Mouse (Mus musculus) heart, adult 11 months (tissue): ENCODE data around the gene AU041133.
"Not testable (repeated sequence)": the region's sequence is repeated elsewhere in the genome, so short reads cannot be mapped to it uniquely, and the experiment has no call there.

Experiments
- DNase-seq: peaks from one replicate; pipeline ENCODE4 v3.0.0; 2022

AU041133 gene

DNA sequence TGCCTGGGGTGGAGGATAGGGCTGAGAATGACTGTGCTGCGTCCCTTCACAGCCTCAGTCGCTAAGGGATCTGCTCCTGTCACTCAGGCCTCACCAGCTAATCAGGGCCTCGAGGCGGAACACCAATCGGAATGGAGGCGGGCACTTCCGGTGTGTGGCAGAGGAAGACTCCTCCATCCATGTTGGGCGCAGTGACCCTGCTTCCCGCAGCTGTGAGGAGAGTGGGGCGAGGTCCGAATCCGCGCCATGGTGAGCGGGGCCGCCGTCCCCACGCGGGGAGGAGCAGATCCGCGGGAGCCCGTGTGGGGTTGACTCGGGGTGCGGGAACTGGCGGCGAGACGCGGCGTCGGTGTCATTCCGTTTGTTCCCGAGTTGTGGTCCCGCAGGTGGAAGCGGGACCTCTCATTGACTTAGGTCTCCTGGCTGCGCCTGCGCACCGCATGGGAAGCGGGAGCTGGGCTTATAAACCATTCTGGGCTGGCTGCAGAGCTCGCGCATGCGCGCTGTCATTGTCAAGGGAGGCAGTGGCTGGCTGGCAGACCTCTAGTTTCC lies at the start of gene AU041133:
Gene AU041133 (plus strand): TSS at position 164 of the 552 bp plus-strand sequence.
- DNase-seq: peak; percentile 99

DNA sequence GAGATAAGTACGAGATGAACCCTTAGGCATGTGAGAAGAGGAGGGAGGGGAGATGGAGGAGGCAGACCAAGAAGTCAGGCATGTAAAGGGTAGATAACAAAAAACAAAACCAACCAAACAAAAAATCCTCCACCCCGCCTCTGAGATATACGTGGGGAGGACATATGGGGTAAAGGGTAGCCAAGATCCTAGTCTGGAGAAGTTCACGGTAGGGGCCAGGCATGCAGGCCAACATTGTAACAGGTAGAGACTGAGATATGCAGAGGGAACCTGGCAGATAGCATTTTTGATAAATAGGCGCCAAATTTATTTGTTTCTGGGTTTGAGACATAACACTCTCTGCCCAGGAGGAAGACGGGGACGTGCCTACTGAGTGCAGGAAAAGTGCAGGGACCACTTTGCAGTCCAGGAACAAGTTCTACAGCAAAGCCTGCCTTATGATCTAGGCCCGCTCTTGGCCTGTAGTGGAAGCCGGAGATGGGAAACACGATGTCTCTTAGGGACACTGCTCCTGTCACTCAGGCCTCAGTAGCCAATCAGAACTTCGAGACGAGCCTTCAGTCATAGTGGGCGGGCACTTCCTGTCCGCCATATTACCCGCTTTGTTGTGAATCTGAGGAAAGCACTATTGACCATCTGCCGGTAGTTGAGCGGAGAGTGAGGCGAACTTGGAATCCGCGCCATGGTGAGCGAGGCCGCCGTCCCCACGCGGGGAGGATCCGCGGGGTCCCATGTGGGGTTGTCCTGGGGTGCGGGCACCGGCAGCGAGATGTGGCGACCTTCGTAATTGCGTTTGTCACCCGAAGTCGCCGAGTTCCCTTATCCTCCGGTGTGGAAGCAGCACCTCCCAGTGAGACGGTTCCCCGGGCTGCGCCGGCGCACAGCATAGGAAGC lies 44.8 kb upstream of the AU041133 start, which contains the start of gene BC024063:
Gene BC024063 (plus strand): TSS at position 626 of the 894 bp plus-strand sequence.
- DNase-seq: peak; percentile 98

DNA sequence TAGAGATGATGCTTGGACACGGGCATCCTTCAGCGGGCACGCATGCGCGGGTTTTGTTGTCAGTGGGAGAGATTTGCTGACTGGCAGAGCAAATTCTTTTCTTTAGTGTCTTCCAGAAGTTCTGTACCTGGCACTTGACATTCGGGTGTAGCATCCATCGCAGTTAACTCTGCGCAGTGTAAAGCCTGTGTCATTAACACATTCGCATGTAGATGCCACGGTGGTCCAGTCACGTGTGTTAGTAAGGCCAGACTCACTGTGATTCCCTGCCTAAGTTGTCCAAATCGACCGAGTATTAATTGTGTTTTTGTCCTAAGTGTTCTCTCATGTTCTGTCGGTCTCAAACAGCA lies 44.2 kb upstream of the AU041133 start:
- not testable (repeated sequence) for DNase-seq

GRCm38 (mm10) chr10:82117206-82117605 lies 10.6 kb upstream of the AU041133 start:
- DNase-seq: peak; percentile 35

GRCm38 (mm10) chr10:82145282-82145681 lies 17.5 kb downstream of the AU041133 start:
- DNase-seq: no peak

DNA sequence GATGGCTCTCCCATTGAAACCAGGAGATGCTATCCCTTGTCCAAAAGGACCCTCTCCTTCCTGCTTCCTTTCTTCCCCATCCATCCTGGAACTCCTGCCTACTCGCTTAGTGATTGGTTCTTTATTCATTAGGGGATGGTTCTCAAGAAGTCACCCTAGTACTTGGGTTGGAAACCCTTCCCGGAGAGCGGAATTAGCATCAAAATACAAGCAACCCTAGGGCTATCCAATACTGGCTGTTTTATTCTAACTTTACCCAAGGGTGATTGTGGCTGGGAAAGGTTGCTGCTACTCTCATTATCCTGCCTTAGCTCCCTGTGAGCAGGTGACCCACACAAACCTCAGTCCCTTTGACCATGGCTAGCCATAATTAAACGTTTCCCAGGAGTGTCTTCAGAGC lies 19.8 kb downstream of the AU041133 start:
- no peak for DNase-seq

GRCm38 (mm10) chr10:82167777-82168176 lies 40.0 kb downstream of the AU041133 start:
- DNase-seq: no peak

GRCm38 (mm10) chr10:82169776-82170175 lies 42.0 kb downstream of the AU041133 start:
- DNase-seq: no peak

DNA sequence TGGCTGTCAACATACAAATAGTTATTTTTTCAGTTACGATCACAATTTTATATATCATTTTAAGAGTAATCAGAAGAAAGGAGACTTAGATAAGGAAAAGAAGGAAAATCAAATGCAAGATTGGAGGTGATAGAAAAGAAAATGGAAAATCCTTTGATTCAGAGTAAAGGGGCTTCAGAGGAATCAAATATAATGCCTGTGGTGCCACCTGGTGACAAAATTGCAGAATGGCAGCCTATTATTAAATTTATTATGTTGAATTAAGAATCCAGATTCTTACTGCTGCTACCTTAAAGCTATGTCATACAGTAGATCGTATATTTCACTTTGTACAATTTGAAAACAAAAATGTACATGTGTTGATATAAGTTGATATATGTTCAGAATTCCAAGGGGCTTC lies 43.0 kb downstream of the AU041133 start:
- DNase-seq: no peak

DNA sequence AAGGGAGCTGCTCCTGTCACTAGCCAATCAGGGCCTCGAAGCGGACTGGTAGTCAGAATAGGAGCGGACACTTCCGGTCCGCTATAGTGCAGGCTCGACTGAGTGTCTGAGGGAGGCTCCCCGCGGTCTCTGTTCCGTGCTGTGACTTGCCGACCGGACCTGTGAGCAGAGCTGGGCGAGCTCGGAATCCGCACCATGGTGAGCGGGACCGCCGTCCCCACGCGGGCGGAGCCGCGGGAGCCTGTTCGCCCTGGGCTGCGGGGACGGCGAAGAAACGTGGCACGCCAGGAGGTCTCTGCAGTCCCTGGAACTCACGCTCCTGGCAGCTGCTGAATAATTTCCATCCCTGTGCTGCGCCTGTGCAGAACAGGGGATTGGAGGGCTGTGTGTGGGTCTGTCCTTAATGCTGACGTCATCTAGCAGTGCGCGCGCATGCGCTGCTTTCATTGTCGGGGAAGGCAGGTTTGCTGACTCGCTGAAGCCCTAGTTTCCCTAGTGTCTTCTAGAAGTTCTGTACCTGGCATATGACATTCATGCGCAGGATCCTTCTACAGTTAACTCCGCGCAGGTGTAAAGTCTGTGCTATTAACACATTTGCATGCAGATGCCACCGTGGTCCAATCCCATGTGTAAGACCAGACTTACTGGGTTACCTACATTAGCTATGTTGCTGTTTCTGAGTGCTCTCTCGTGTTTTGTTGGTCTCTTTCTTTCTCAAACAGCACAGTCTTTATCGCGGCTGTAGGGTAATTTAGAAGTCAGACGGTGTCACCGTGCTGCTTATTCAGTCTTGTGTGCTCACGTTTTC lies 50.6 kb downstream of the AU041133 start:
- DNase-seq: peak; percentile 98
